Mouse (Mus musculus): ENCODE results near the gene Srgap1. TPM values are rescaled to one million over a fixed set of nuclear protein-coding genes. Genes with fewer than 3 reads are reported as not detected.

Gene Srgap1
- total and polyA plus RNA-seq, 3 experiments = 0.22 TPM; not detected in 2

DNA sequence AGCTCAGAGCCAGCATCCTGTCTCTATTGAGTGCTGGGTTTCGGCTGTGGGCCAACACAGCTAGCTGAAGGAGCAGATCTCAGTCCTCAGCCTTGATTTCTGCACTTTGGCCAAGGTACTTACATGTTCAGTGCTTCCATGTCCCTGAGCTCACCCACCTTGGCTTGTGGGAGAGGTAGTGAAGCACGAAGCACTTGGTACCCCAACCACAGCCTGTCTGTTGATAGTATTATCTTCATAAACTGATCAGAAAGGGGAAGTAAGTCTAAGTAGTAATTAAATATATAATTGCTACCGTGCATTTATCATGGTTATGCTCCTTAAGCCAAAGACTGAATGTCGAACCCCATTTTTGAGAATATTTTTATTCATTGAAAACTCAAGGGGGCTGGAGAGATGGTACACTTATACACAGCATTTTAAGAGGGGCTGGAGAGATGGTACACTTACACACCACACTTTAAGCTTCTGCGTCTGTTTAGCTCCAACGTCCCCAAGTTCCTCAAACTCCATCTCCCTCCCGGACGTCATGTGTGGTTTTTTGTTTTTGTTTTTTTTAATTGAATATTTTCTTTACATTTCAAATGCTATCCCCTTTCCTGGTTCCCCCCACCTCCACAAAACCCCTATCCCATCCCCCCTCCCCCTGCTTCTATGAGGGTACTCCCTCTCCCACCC lies 315.9 kb downstream of the Srgap1 start:
- Histone ChIP-seq H3K4me3 (ENCODE audit: low read depth, low read length) (no peak overlapping the region), H3K36me3 (replicated peaks) (no peaks in the 10 kb centered on the region), H3K4me1 (ENCODE audit: insufficient read depth, low read depth, low read length) (0 out of 2 replicates have a peak, but pooled peaks cover 2% of the 10 kb centered on the region), H3K27me3 (ENCODE audit: insufficient read depth, low read length) (no peaks in the 10 kb centered on the region), H3K9me3 (replicated peaks) (no peaks in the 10 kb centered on the region)
- TF ChIP-seq TAL1 (conservative IDR thresholded peaks at IDR 0.05; ENCODE audit: low read depth, low read length) (no peak), POLR2AphosphoS5 (IDR thresholded peaks at IDR 0.05; ENCODE audit: insufficient replicate concordance, low read depth, low read length) (no peak), GATA1 (IDR thresholded peaks at IDR 0.05; ENCODE audit: borderline replicate concordance, low read length) (no peak), GATA2 (IDR thresholded peaks at IDR 0.05; ENCODE audit: borderline replicate concordance, low read depth, low read length) (no peak), CTCF (IDR thresholded peaks at IDR 0.05; ENCODE audit: low read depth, low read length) (no peak)
- ATAC-seq (ENCODE audit: extremely low read depth, insufficient number of reproducible peaks, low FRiP score, poor library complexity, severe bottlenecking) = no peak
- DNase-seq (ENCODE audit: low spot score) = no peak

Other genes with a start within 250 kb of the Srgap1 start
- 57.7 and 62.1 TPM in 2 replicates for gene Rxylt1, start 50.1 kb upstream of the Srgap1 start, total RNA-seq (2014; fragmentation: Nextera tagmentation)
- 30.3 and 33.2 TPM in 2 replicates for gene Rxylt1, start 50.1 kb upstream of the Srgap1 start, total RNA-seq (2017)
- 16.0 and 24.9 TPM in 2 replicates for gene Rxylt1, start 50.1 kb upstream of the Srgap1 start, polyA plus RNA-seq (2012)

Data from G1E (cell line).